Mouse (Mus musculus): ENCODE results near the gene Rnf213. TPM values are rescaled to one million over a fixed set of nuclear protein-coding genes. Genes with fewer than 3 reads are reported as not detected.

Gene Rnf213
- total and polyA plus RNA-seq, 3 experiments = 3.5 to 66.4 (median 46.3) TPM

GRCm38 (mm10) chr11:119520713-119521063 is 127.8 kb downstream of the Rnf213 start:
- Histone ChIP-seq H3K4me1 (ENCODE audit: insufficient read depth, low read depth, low read length) (peaks cover 3% of the 10 kb centered on the region; the same call in 1 of the 2 replicates), H3K27me3 (ENCODE audit: insufficient read depth, low read length) (peaks cover 72% of the 10 kb centered on the region), H3K9me3 (replicated peaks) (peaks cover 4% of the 10 kb centered on the region), H3K4me3 (ENCODE audit: low read depth, low read length) (no peak overlapping the region), H3K36me3 (replicated peaks) (no peaks in the 10 kb centered on the region)
- no peak for TF ChIP-seq GATA1 (IDR thresholded peaks at IDR 0.05; ENCODE audit: borderline replicate concordance, low read length)
- no peak for TF ChIP-seq POLR2AphosphoS5 (IDR thresholded peaks at IDR 0.05; ENCODE audit: insufficient replicate concordance, low read depth, low read length)
- TF ChIP-seq GATA2 (IDR thresholded peaks at IDR 0.05; ENCODE audit: borderline replicate concordance, low read depth, low read length) = no peak
- TF ChIP-seq TAL1 (conservative IDR thresholded peaks at IDR 0.05; ENCODE audit: low read depth, low read length) = no peak
- TF ChIP-seq CTCF (IDR thresholded peaks at IDR 0.05; ENCODE audit: low read depth, low read length) = no peak
- no peak for DNase-seq (ENCODE audit: low spot score)
- no peak for ATAC-seq (ENCODE audit: extremely low read depth, insufficient number of reproducible peaks, low FRiP score, poor library complexity, severe bottlenecking)

GRCm38 (mm10) chr11:119521920-119522710 is 129.2 kb downstream of the Rnf213 start:
- ATAC-seq (ENCODE audit: extremely low read depth, insufficient number of reproducible peaks, low FRiP score, poor library complexity, severe bottlenecking) = no peak
- Histone ChIP-seq H3K36me3 (replicated peaks) (no peaks in the 10 kb centered on the region), H3K4me1 (ENCODE audit: insufficient read depth, low read depth, low read length) (peaks cover 6% of the 10 kb centered on the region), H3K4me3 (ENCODE audit: low read depth, low read length) (no peak overlapping the region), H3K27me3 (ENCODE audit: insufficient read depth, low read length) (peaks cover 66% of the 10 kb centered on the region), H3K9me3 (replicated peaks) (peaks cover 4% of the 10 kb centered on the region)
- DNase-seq (ENCODE audit: low spot score) = no peak
- TF ChIP-seq TAL1 (conservative IDR thresholded peaks at IDR 0.05; ENCODE audit: low read depth, low read length) (no peak), CTCF (IDR thresholded peaks at IDR 0.05; ENCODE audit: low read depth, low read length) (no peak), GATA1 (IDR thresholded peaks at IDR 0.05; ENCODE audit: borderline replicate concordance, low read length) (no peak), POLR2AphosphoS5 (IDR thresholded peaks at IDR 0.05; ENCODE audit: insufficient replicate concordance, low read depth, low read length) (no peak), GATA2 (IDR thresholded peaks at IDR 0.05; ENCODE audit: borderline replicate concordance, low read depth, low read length) (no peak)

GRCm38 (mm10) chr11:119522779-119523178 is 129.9 kb downstream of the Rnf213 start:
- H3K4me1 ChIP-seq (ENCODE audit: insufficient read depth, low read depth, low read length) = peaks cover 6% of the 10 kb centered on the region
- ATAC-seq (ENCODE audit: extremely low read depth, insufficient number of reproducible peaks, low FRiP score, poor library complexity, severe bottlenecking) = no peak
- no peaks in the 10 kb centered on the region for H3K36me3 ChIP-seq (replicated peaks)
- no peak overlapping the region for H3K4me3 ChIP-seq (ENCODE audit: low read depth, low read length)
- H3K9me3 ChIP-seq (replicated peaks) = peaks cover 4% of the 10 kb centered on the region
- peaks cover 63% of the 10 kb centered on the region for H3K27me3 ChIP-seq (ENCODE audit: insufficient read depth, low read length)
- DNase-seq (ENCODE audit: low spot score) = no peak
- no peak for TF ChIP-seq TAL1 (conservative IDR thresholded peaks at IDR 0.05; ENCODE audit: low read depth, low read length)
- TF ChIP-seq GATA1 (IDR thresholded peaks at IDR 0.05; ENCODE audit: borderline replicate concordance, low read length) = no peak
- no peak for TF ChIP-seq CTCF (IDR thresholded peaks at IDR 0.05; ENCODE audit: low read depth, low read length)
- no peak for TF ChIP-seq GATA2 (IDR thresholded peaks at IDR 0.05; ENCODE audit: borderline replicate concordance, low read depth, low read length)
- TF ChIP-seq POLR2AphosphoS5 (IDR thresholded peaks at IDR 0.05; ENCODE audit: insufficient replicate concordance, low read depth, low read length) = no peak

- H3K36me3 ChIP-seq (replicated peaks) = no peaks in the 10 kb centered on the region
- ATAC-seq (ENCODE audit: extremely low read depth, insufficient number of reproducible peaks, low FRiP score, poor library complexity, severe bottlenecking) (no peak), DNase-seq (ENCODE audit: low spot score) (no peak)
- TF ChIP-seq POLR2AphosphoS5 (IDR thresholded peaks at IDR 0.05; ENCODE audit: insufficient replicate concordance, low read depth, low read length) = no peak
- no peak for TF ChIP-seq CTCF (IDR thresholded peaks at IDR 0.05; ENCODE audit: low read depth, low read length)
- no peak for TF ChIP-seq TAL1 (conservative IDR thresholded peaks at IDR 0.05; ENCODE audit: low read depth, low read length)
- TF ChIP-seq GATA2 (IDR thresholded peaks at IDR 0.05; ENCODE audit: borderline replicate concordance, low read depth, low read length) = no peak
- no peak for TF ChIP-seq GATA1 (IDR thresholded peaks at IDR 0.05; ENCODE audit: borderline replicate concordance, low read length)
- H3K27me3 ChIP-seq (ENCODE audit: insufficient read depth, low read length) = peaks cover 62% of the 10 kb centered on the region
- peaks cover 6% of the 10 kb centered on the region for H3K4me1 ChIP-seq (ENCODE audit: insufficient read depth, low read depth, low read length)
- peaks cover 4% of the 10 kb centered on the region for H3K9me3 ChIP-seq (replicated peaks)
- no peak overlapping the region for H3K4me3 ChIP-seq (ENCODE audit: low read depth, low read length)
Observed at GRCm38 (mm10) chr11:119523392-119523791, 130.5 kb downstream of the Rnf213 start.

- Histone ChIP-seq H3K36me3 (replicated peaks) (no peaks in the 10 kb centered on the region), H3K4me3 (ENCODE audit: low read depth, low read length) (no peak overlapping the region)
- no peak for TF ChIP-seq CTCF (IDR thresholded peaks at IDR 0.05; ENCODE audit: low read depth, low read length)
- TF ChIP-seq GATA2 (IDR thresholded peaks at IDR 0.05; ENCODE audit: borderline replicate concordance, low read depth, low read length) = no peak
- no peak for TF ChIP-seq POLR2AphosphoS5 (IDR thresholded peaks at IDR 0.05; ENCODE audit: insufficient replicate concordance, low read depth, low read length)
- no peak for TF ChIP-seq TAL1 (conservative IDR thresholded peaks at IDR 0.05; ENCODE audit: low read depth, low read length)
- TF ChIP-seq GATA1 (IDR thresholded peaks at IDR 0.05; ENCODE audit: borderline replicate concordance, low read length) = no peak
Observed at GRCm38 (mm10) chr11:119524545-119524949, 131.6 kb downstream of the Rnf213 start.

GRCm38 (mm10) chr11:119526068-119526966 is 133.4 kb downstream of the Rnf213 start:
- H3K4me1 ChIP-seq (ENCODE audit: insufficient read depth, low read depth, low read length) = peaks cover 6% of the 10 kb centered on the region
- H3K9me3 ChIP-seq (replicated peaks) = peaks cover 4% of the 10 kb centered on the region
- TF ChIP-seq GATA1 (IDR thresholded peaks at IDR 0.05; ENCODE audit: borderline replicate concordance, low read length) (no peak), TAL1 (conservative IDR thresholded peaks at IDR 0.05; ENCODE audit: low read depth, low read length) (no peak), CTCF (IDR thresholded peaks at IDR 0.05; ENCODE audit: low read depth, low read length) (no peak), GATA2 (IDR thresholded peaks at IDR 0.05; ENCODE audit: borderline replicate concordance, low read depth, low read length) (no peak), POLR2AphosphoS5 (IDR thresholded peaks at IDR 0.05; ENCODE audit: insufficient replicate concordance, low read depth, low read length) (no peak)
- H3K27me3 ChIP-seq (ENCODE audit: insufficient read depth, low read length) = peaks cover 55% of the 10 kb centered on the region
- H3K4me3 ChIP-seq (ENCODE audit: low read depth, low read length) = no peak overlapping the region
- DNase-seq (ENCODE audit: low spot score) (no peak), ATAC-seq (ENCODE audit: extremely low read depth, insufficient number of reproducible peaks, low FRiP score, poor library complexity, severe bottlenecking) (no peak)
- no peaks in the 10 kb centered on the region for H3K36me3 ChIP-seq (replicated peaks)

More at GRCm38 (mm10) chr11:119524545-119524949, 131.6 kb downstream of the Rnf213 start:
- ATAC-seq (ENCODE audit: extremely low read depth, insufficient number of reproducible peaks, low FRiP score, poor library complexity, severe bottlenecking) = no peak
- H3K27me3 ChIP-seq (ENCODE audit: insufficient read depth, low read length) = peaks cover 62% of the 10 kb centered on the region
- peaks cover 6% of the 10 kb centered on the region for H3K4me1 ChIP-seq (ENCODE audit: insufficient read depth, low read depth, low read length)
- no peak for DNase-seq (ENCODE audit: low spot score)
- peaks cover 4% of the 10 kb centered on the region for H3K9me3 ChIP-seq (replicated peaks)
